Mouse (Mus musculus) gastrocnemius, postnatal 36 days (tissue): Measurements from ENCODE around the gene Cpne4. TPM values are rescaled to one million over a fixed set of nuclear protein-coding genes. Genes with fewer than 3 reads are reported as not detected.

Experiments used
- DNase-seq, 2 experiments: peaks; one replicate each; pipeline ENCODE4 v3.0.0; 2022
- intact Hi-C: fragments of 180-260 bp; cut with DNase I; formaldehyde crosslinking; loops from one replicate; pipeline ENCODE4 v1.15.1; 2025
- total RNA-seq, 2 experiments: library from RNA; stranded (reverse); gene quantifications; 2 replicates each; pipeline ENCODE4 v1.2.3; 2021

Gene Cpne4
- total RNA-seq, 2 experiments from 2014 or later = not detected

- DNase-seq = peak in 1 of 2 experiments; percentile 13
- intact Hi-C loops = no loop called here
These were observed 307.3 kb downstream of the Cpne4 start for GRCm38 (mm10) chr9:104854245-104854921.

GRCm38 (mm10) chr9:104865830-104866229, 318.7 kb downstream of the Cpne4 start:
- intact Hi-C loops = no loop called here
- no peak for DNase-seq

GRCm38 (mm10) chr9:104872586-104872985, 325.5 kb downstream of the Cpne4 start:
- intact Hi-C loops = no loop called here
- no peak for DNase-seq

- intact Hi-C loops = no loop called here
- no peak for DNase-seq
These were observed 327.1 kb downstream of the Cpne4 start for GRCm38 (mm10) chr9:104874157-104874556.

- intact Hi-C loops = no loop called here
These were observed 329.9 kb downstream of the Cpne4 start for GRCm38 (mm10) chr9:104877014-104877413.

GRCm38 (mm10) chr9:104878558-104878957, 331.5 kb downstream of the Cpne4 start:
- DNase-seq = no peak
- intact Hi-C loops = no loop called here

More at GRCm38 (mm10) chr9:104877014-104877413, 329.9 kb downstream of the Cpne4 start:
- no peak for DNase-seq

- intact Hi-C loops = no loop called here
These were observed 343.4 kb downstream of the Cpne4 start for GRCm38 (mm10) chr9:104890517-104890916.

GRCm38 (mm10) chr9:104895360-104895759, 348.3 kb downstream of the Cpne4 start:
- intact Hi-C loops = no loop called here
- no peak for DNase-seq

More at GRCm38 (mm10) chr9:104890517-104890916, 343.4 kb downstream of the Cpne4 start:
- DNase-seq = no peak

- intact Hi-C loops = no loop called here
- no peak for DNase-seq
These were observed 354.0 kb downstream of the Cpne4 start for GRCm38 (mm10) chr9:104901118-104901517.

GRCm38 (mm10) chr9:104901827-104902226, 354.7 kb downstream of the Cpne4 start:
- DNase-seq = no peak
- intact Hi-C loops = no loop called here

GRCm38 (mm10) chr9:104912686-104913085, 365.6 kb downstream of the Cpne4 start:
- intact Hi-C loops = no loop called here
- DNase-seq = no peak

GRCm38 (mm10) chr9:104913327-104913726, 366.2 kb downstream of the Cpne4 start:
- intact Hi-C loops = no loop called here
- DNase-seq = no peak

GRCm38 (mm10) chr9:104921197-104921596, 374.1 kb downstream of the Cpne4 start:
- intact Hi-C loops = no loop called here
- no peak for DNase-seq

GRCm38 (mm10) chr9:104922051-104922450, 375.0 kb downstream of the Cpne4 start:
- no peak for DNase-seq
- intact Hi-C loops = no loop called here

- DNase-seq = no peak
- intact Hi-C loops = no loop called here
These were observed 381.7 kb downstream of the Cpne4 start for GRCm38 (mm10) chr9:104928806-104929205.

- DNase-seq = peak in 1 of 2 experiments; percentile 16
- intact Hi-C loops = no loop called here
These were observed 393.3 kb downstream of the Cpne4 start for GRCm38 (mm10) chr9:104940389-104940788.

- intact Hi-C loops = no loop called here
- DNase-seq = no peak
These were observed 403.5 kb downstream of the Cpne4 start for GRCm38 (mm10) chr9:104950551-104950950.

- DNase-seq = no peak
- intact Hi-C loops = no loop called here
These were observed 405.1 kb downstream of the Cpne4 start for GRCm38 (mm10) chr9:104952176-104952575.

- no peak for DNase-seq
- intact Hi-C loops = no loop called here
These were observed 425.7 kb downstream of the Cpne4 start for GRCm38 (mm10) chr9:104972828-104973227.

GRCm38 (mm10) chr9:104981934-104982548, 435.0 kb downstream of the Cpne4 start:
- intact Hi-C loops = no loop called here
- DNase-seq = no peak

- intact Hi-C loops = no loop called here
- no peak for DNase-seq
These were observed 451.1 kb downstream of the Cpne4 start for GRCm38 (mm10) chr9:104998225-104998624.

GRCm38 (mm10) chr9:105010721-105011120, 463.6 kb downstream of the Cpne4 start:
- no peak for DNase-seq
- intact Hi-C loops = no loop called here
